Mouse (Mus musculus) hindbrain, embryonic 12.5 days (tissue): ENCODE data around the gene Ylpm1. TPM values are rescaled to one million over a fixed set of nuclear protein-coding genes. Genes with fewer than 3 reads are reported as not detected.

ENCODE experiments used
- ATAC-seq: fragments of 200-750 bp; cut with Nextera tagmentation; 2 replicates; pipeline ENCODE4 v1.8.0; 2017; ENCODE audit warnings: moderate TSS enrichment; ENCODE audit not compliant: low FRiP score
- H3K27ac ChIP-seq: fragments of 300-500 bp; sonication (generic); 2 replicates; pipeline ENCODE4 v1.5.1; 2016; ENCODE audit warnings: mild to moderate bottlenecking
- H3K27me3 ChIP-seq: fragments of 300-500 bp; sonication (generic); 2 replicates; pipeline ENCODE4 v1.6.1; 2016; ENCODE audit warnings: mild to moderate bottlenecking
- H3K36me3 ChIP-seq: fragments of 300-500 bp; sonication (generic); 2 replicates; pipeline ENCODE4 v1.6.1; 2016; ENCODE audit warnings: mild to moderate bottlenecking
- H3K4me1 ChIP-seq: fragments of 300-500 bp; sonication (generic); 2 replicates; pipeline ENCODE4 v1.6.1; 2016
- H3K4me2 ChIP-seq: fragments of 300-500 bp; sonication (generic); replicated peaks from 2 replicates; pipeline ENCODE4 v1.6.1; 2016; ENCODE audit warnings: mild to moderate bottlenecking
- H3K4me3 ChIP-seq: fragments of 300-500 bp; sonication (generic); 2 replicates; pipeline ENCODE4 v1.5.1; 2016; ENCODE audit warnings: mild to moderate bottlenecking
- H3K9ac ChIP-seq: fragments of 300-500 bp; sonication (generic); 2 replicates; pipeline ENCODE4 v1.6.1; 2016; ENCODE audit warnings: mild to moderate bottlenecking, moderate library complexity
- H3K9me3 ChIP-seq: fragments of 300-500 bp; sonication (generic); replicated peaks from 2 replicates; pipeline ENCODE4 v1.6.1; 2016; ENCODE audit warnings: mild to moderate bottlenecking
- WGBS: fragments of 180-500 bp; shearing (Covaris S2); methylation state at CpG from one replicate; pipeline ENCODE4 v1.1.7; 2016; 5-methylcytosine and 5-hydroxymethylcytosine counted together
- polyA plus RNA-seq: library from polyadenylated mRNA; unstranded; fragments of >200 nt; fragmentation: Nextera tagmentation; extraction: Ambion mirVana; gene quantifications from 2 replicates; pipeline ENCODE4 v1.2.1, GENCODE M21; 2016

Gene Ylpm1
- 38.5 and 40.3 TPM in 2 replicates for polyA plus RNA-seq

DNA sequence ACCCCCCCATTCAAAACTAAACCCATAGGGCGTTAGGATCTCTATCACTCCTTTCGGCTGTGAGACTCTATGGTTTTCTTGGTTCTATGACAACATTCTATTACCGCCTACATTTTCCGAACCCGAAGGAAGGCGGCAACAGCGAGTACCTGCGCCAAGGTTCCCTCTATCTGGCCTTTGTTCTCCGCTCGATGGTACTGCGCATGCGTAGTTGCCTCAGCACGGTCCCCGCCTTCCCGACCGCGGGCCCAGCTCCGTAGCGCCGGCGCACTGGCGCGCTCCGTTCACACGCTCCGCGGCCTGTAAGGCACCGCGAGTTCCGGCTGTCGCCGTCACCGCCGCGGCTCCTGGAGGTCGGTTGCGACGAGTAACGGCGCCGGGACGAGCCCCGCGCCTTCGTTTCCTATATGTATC is at the start of gene Ylpm1:
Gene Ylpm1 (plus strand): TSS at position 239 of the 414 bp plus-strand sequence.
- Histone ChIP-seq H3K4me2 (peak within 1 kb of the TSS; percentile 92), H3K4me3 (peak within 1 kb of the TSS; percentile 61), H3K4me1 (peaks cover 19% of the 10 kb centered on the region), H3K9me3 (0 out of 2 replicates have a peak, but pooled peaks cover 2% of the 10 kb centered on the region), H3K27me3 (no peaks in the 10 kb centered on the region), H3K9ac (peak within 1 kb of the TSS; percentile 84), H3K27ac (peak within 1 kb of the TSS; percentile 85), H3K36me3 (no peaks in the 10 kb centered on the region)
- under 1% methylated on average over 45 of the region's 45 CpGs for WGBS
- ATAC-seq, result peak; percentile 99

DNA sequence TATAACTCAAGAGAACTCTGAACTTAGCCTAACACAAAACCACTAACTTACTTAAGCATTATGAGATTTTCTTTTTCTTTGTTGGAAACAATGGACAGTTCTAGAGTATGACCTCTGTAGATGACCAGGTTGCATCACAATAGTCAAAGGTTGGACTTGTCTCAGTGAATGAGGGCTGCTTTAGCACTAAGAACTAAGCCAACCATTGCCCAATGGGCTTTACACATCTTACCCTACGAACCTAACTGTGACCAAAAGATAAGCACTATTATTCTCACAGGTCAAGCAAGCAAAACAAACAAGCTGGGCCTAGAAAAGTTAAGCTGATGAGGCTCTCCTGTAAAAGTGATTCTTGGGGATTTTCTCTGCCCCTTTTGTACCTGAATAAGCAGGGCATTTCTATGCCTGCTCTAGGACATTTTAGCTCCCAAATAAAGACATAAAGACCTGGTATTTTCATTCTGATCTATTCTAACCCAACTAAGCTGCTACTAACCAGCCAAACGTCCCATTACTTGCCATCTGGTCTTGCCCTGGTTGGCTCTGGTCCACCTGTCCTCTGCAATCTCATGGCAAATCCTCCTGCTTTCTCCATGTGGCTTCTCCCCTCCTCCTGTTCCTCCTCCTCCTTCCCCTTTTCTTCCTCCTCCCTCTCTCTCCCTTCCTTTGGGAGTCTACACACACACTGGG is 48.1 kb upstream of the Ylpm1 start:
- Histone ChIP-seq H3K4me1 (no peaks in the 10 kb centered on the region), H3K4me2 (no peak overlapping the region), H3K27me3 (no peaks in the 10 kb centered on the region), H3K27ac (no peak overlapping the region), H3K36me3 (peaks cover 53% of the 10 kb centered on the region), H3K4me3 (no peak overlapping the region), H3K9me3 (no peaks in the 10 kb centered on the region), H3K9ac (no peak overlapping the region)
- ATAC-seq, result no peak
- WGBS, result 82% methylated on average over 2 of the region's 2 CpGs

DNA sequence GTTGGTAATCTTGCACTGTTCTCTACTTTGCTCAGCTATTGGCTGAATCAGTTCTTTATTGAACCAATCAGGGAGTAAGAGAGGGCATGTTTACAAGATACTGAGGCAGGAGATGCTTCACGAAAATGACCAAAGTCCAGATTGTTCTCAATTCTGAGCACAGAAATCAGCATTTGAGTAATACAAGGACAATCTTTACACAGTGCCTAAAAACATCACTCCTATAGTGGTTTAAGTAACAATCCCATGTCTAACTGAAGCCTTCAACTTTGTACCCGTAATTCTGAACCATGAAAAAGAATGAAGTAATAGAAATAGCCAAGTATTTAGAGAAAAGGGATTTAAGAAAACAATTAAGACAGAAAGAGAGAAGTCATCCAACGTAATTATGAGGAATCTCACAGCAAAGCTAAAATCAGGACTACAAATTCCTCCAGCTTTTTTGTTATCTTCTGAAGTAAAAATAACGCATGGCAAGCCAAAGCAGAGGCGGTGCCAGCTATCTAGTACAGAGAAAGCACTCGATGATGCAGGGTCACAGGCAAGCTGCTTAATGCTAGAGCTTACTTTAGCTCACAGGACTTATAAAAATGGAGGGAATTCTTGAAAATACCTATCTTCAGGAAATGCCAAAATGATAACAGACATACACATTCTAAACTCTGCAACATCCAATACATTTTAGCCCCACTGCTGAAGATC is 47.4 kb upstream of the Ylpm1 start:
- Histone ChIP-seq H3K4me1 (no peaks in the 10 kb centered on the region), H3K9me3 (no peaks in the 10 kb centered on the region), H3K27ac (no peak overlapping the region), H3K4me3 (no peak overlapping the region), H3K27me3 (no peaks in the 10 kb centered on the region), H3K9ac (no peak overlapping the region), H3K4me2 (no peak overlapping the region), H3K36me3 (peaks cover 52% of the 10 kb centered on the region)
- 91% methylated on average over 6 of the region's 6 CpGs for WGBS
- ATAC-seq, result no peak

DNA sequence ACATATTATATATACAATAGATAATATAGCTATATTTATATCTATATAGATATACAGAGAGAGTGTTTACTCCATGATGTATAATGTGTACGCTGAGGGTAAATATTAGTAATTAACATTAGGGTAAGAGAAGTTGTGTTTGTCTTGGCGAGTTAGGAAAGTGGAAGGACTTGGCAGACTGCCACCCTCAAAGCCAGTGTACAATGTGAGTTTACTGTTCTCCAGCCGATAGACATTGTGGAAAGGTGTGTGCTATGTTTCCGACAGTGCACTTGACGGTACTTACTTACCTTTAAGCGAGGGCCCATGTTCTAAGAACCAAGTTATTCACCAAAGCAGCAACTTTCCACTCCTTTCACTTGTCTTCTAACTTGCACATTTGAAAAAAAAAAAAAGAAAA is 45.4 kb upstream of the Ylpm1 start:
- Histone ChIP-seq H3K27ac (no peak overlapping the region), H3K4me2 (no peak overlapping the region), H3K9ac (no peak overlapping the region), H3K27me3 (no peaks in the 10 kb centered on the region), H3K4me1 (no peaks in the 10 kb centered on the region), H3K4me3 (no peak overlapping the region), H3K9me3 (no peaks in the 10 kb centered on the region), H3K36me3 (peaks cover 42% of the 10 kb centered on the region)
- ATAC-seq, result no peak
- WGBS, result 89% methylated on average over 6 of the region's 6 CpGs

DNA sequence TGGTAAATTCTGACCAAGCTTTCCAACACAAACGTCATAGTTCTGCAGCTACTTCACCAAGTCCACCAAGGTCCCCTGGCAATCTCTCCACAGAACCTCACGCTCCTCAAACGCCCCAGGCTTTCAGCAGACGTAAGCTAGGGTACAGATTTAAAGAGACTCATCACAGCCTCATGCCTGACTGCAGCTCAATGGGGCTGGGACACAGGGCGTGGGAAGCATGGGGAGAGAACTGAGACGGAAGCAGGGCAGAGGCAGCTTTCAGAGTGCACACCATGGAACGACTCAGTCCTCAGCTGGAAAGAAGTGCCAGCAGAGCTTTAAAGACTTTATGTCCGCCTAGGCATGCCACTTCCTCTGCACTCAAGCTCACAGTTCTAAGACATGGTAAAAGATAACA is 44.6 kb upstream of the Ylpm1 start:
- Histone ChIP-seq H3K4me2 (no peak overlapping the region), H3K27me3 (no peaks in the 10 kb centered on the region), H3K36me3 (peaks cover 42% of the 10 kb centered on the region), H3K4me1 (no peaks in the 10 kb centered on the region), H3K9me3 (no peaks in the 10 kb centered on the region), H3K4me3 (no peak overlapping the region), H3K27ac (no peak overlapping the region), H3K9ac (no peak overlapping the region)
- WGBS, result 50% methylated on average over 8 of the region's 8 CpGs
- ATAC-seq, result no peak

DNA sequence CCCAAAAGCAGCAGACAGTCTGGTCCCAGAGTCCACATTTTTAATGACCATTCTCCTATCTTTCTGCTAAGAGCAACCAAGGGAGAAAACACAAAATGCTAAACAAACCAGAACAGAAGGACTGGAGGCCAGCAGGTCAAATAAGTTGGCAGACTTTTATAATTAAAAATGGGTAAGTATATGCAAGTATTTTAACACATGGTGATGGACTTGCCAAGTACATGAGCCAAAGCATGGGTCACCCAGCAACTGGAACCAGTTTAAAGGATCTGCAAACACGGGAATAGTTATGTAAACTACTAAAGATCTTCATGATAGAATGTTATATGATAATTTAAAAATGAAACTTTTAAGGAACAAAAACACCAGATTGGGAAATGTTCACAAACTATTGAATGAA is 43.8 kb upstream of the Ylpm1 start:
- H3K4me2 ChIP-seq, result no peak overlapping the region
- no peak for ATAC-seq
- WGBS, result 75% methylated on average over 1 of the region's 1 CpGs
- no peak overlapping the region for H3K27ac ChIP-seq
- H3K4me1 ChIP-seq, result no peaks in the 10 kb centered on the region
- peaks cover 36% of the 10 kb centered on the region for H3K36me3 ChIP-seq
- no peak overlapping the region for H3K9ac ChIP-seq
- H3K27me3 ChIP-seq, result no peaks in the 10 kb centered on the region
- H3K4me3 ChIP-seq, result no peak overlapping the region
- H3K9me3 ChIP-seq, result no peaks in the 10 kb centered on the region

DNA sequence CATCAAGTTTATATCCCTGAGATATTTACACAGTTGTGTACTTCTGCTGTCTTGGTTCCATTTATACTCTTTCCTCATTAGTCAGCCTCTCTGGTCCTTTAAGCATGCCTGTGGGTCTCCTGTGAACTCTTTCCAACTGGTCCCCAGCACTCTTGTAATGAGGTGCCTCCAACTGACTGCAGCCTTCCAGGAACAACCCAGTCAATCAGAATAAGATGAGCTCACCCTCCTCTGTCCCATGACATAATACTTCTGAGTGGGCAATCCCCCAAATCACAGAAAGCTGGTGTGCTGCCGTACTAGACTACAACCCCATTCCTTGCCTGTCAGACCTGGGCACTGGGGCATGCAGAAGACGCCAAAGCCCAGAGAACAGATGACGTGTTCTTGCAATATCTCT is 39.8 kb upstream of the Ylpm1 start:
- 94% methylated on average over 3 of the region's 3 CpGs for WGBS
- H3K9me3 ChIP-seq, result no peaks in the 10 kb centered on the region
- H3K4me2 ChIP-seq, result no peak overlapping the region
- H3K27ac ChIP-seq, result no peak overlapping the region
- H3K9ac ChIP-seq, result no peak overlapping the region
- H3K4me3 ChIP-seq, result no peak overlapping the region
- H3K27me3 ChIP-seq, result no peaks in the 10 kb centered on the region
- peaks cover 18% of the 10 kb centered on the region; the same call in 1 of the 2 replicates for H3K36me3 ChIP-seq
- H3K4me1 ChIP-seq, result no peaks in the 10 kb centered on the region
- no peak for ATAC-seq

DNA sequence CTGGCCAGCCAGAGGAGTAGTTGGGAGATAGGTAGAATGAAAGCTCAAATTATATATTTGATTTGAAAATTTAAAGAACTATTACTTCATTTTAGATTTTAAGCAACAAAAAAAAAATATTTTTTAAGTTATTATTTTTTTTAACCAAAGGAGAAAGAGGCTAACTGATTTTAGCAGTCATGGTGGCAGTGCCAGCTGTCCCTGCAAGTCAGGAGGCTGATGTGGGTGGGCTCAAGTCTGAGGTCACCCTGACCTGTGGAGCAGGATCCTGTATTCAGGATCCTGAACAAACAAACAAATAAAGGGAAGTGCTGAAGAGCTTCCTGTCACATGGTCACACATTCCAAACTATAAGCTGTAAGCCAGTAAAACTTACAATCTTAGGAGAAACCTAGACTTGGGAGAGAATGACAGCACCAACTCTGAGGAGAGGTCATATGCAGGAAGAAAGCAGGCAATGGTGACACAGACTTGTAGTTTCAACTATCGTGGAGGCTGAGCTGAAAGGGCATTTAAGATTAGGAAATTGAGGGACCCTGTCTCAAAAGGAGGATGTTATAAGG is 37.2 kb upstream of the Ylpm1 start:
- H3K4me1 ChIP-seq, result no peaks in the 10 kb centered on the region
- H3K4me2 ChIP-seq, result no peak overlapping the region
- H3K36me3 ChIP-seq, result peaks cover 15% of the 10 kb centered on the region; the same call in 1 of the 2 replicates
- H3K9ac ChIP-seq, result no peak overlapping the region
- WGBS, result 87% methylated on average over 1 of the region's 1 CpGs
- H3K27ac ChIP-seq, result no peak overlapping the region
- no peak for ATAC-seq
- H3K27me3 ChIP-seq, result no peaks in the 10 kb centered on the region
- no peaks in the 10 kb centered on the region for H3K9me3 ChIP-seq
- H3K4me3 ChIP-seq, result no peak overlapping the region

DNA sequence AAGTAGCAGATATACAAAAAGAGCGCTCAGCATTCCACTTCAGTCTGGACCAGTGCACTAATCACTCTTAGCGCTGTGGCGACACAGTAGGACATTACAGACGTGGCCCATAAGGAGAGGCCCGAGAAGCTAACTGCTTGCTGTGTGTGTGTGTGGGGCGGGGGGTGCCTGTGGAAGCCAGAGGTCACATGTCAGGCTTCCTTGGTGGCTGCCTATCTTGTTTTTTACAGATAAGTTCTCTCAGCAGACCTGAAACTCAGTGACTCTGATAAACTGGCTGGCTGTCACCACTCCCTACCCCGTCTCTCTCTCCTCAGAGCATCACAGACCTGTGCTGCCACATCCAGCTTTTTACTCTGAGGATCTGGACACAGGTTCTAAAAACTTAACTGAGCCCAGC is 33.5 kb upstream of the Ylpm1 start:
- 89% methylated on average over 7 of the region's 7 CpGs for WGBS
- H3K9ac ChIP-seq, result no peak overlapping the region
- H3K27me3 ChIP-seq, result no peaks in the 10 kb centered on the region
- ATAC-seq, result no peak
- no peak overlapping the region for H3K4me2 ChIP-seq
- H3K4me1 ChIP-seq, result 0 out of 2 replicates have a peak, but pooled peaks cover under 1% of the 10 kb centered on the region
- no peak overlapping the region for H3K4me3 ChIP-seq
- no peaks in the 10 kb centered on the region for H3K9me3 ChIP-seq
- peaks cover 16% of the 10 kb centered on the region for H3K36me3 ChIP-seq
- no peak overlapping the region for H3K27ac ChIP-seq

DNA sequence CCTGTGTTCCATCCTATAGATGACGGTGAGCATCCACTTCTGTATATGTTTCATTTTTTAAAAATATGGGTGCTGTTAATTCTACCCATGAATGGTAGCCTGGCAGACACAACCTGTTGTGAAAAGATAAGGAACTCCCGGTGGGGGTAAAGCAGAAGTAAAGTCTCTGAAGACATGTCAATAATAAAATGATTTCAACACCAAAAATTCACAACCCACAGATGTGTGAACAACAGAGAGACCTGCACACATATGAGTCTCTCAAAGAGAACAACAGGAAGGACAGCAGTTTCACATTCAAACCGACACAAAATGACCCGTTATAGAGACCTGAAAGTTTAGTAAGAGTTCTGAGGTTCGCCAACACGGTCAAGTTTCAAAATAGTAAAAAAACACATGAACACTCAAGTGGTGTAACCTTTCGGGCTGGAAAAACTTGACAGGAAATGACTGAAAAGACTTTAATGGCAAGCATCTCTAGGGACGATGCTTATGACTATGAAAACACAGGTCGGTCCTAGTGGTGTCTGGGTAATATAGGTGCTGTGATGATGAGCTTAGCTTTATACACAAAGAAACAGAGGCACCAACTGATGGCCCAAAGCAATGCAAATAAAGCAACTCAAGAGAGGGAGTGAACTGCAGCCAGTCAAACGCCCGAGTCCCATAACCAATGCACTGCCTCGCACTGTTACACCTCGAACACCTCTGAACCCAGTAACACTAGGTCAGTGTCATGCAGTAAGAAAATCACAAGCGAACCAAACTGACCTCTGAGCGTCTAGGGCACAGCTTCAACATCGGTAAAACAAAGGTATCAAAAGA is 27.1 kb upstream of the Ylpm1 start:
- no peaks in the 10 kb centered on the region for H3K27me3 ChIP-seq
- peaks cover 20% of the 10 kb centered on the region for H3K4me1 ChIP-seq
- peak overlapping the region; percentile 86 for H3K4me3 ChIP-seq
- H3K9ac ChIP-seq, result peak overlapping the region; percentile 82
- 89% methylated on average over 16 of the region's 16 CpGs for WGBS
- peaks cover 17% of the 10 kb centered on the region for H3K36me3 ChIP-seq
- H3K9me3 ChIP-seq, result no peaks in the 10 kb centered on the region
- peak overlapping the region; percentile 98 for H3K4me2 ChIP-seq
- no peak overlapping the region for H3K27ac ChIP-seq
- ATAC-seq, result no peak

DNA sequence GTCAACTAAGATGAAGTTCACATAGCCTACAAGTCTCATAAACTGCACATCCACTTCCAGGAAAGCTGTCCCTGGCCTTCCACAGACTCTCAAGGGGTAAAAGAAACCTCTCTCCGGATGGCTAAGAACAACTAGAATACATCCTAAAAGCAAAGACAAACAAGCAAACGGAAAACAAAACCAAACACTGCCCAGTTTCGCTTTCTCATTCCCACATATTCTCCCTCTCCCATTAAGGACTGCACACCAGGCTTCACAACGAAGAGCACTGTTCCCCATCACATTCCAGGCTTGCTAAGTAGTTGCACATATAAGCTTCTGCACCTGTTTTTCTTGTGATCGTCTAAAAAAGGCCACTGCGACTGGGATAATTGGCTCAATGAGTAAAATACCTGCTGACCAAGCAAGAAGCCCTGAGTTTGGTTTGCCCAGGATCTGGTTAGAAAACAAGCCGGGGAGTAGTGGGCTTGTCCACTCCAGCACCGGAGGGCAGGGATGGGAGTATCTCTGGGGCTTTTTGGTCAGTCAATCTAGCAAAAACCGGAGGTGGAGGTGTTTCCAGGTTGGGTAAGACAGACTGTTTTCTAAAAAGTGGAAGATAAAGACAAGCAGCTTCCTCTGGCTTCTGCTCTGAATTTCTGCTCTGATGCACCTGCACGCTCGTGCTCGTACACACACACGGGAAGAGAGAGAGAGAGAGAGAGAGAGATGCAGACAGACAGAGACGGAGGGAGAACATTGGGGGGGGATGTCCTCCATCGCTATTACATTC is 26.3 kb upstream of the Ylpm1 start:
- no peak for ATAC-seq
- Histone ChIP-seq H3K36me3 (peaks cover 22% of the 10 kb centered on the region), H3K4me1 (peaks cover 20% of the 10 kb centered on the region), H3K9me3 (no peaks in the 10 kb centered on the region), H3K9ac (peak overlapping the region; percentile 82), H3K27ac (no peak overlapping the region), H3K4me3 (peak overlapping the region; percentile 86), H3K27me3 (no peaks in the 10 kb centered on the region), H3K4me2 (peak overlapping the region; percentile 98)
- WGBS, result 32% methylated on average over 15 of the region's 15 CpGs
